Mouse (Mus musculus) liver, adult 2 months (tissue): Measurements from ENCODE around the gene Dcpp2. TPM values are rescaled to one million over a fixed set of nuclear protein-coding genes. Genes with fewer than 3 reads are reported as not detected.
"Not testable (repeated sequence)": the region's sequence is repeated elsewhere in the genome, so short reads cannot be mapped to it uniquely, and the experiment has no call there.

Experiments used
- DNase-seq: peaks from one replicate; pipeline ENCODE4 v3.0.0-alpha.2; 2011; ENCODE audit warnings: low read depth, low spot score; ENCODE audit errors: extremely low read depth
- H3K27ac ChIP-seq: fragments of 200-500 bp; replicated peaks from 2 replicates; pipeline ENCODE4 v1.5.1; 2012; ENCODE audit warnings: low read depth, mild to moderate bottlenecking, control low read depth, inconsistent platforms, low read length; ENCODE audit not compliant: insufficient read depth
- H3K27me3 ChIP-seq: fragments of 200-500 bp; 2 replicates; pipeline ENCODE4 v1.6.1; 2012; ENCODE audit warnings: mild to moderate bottlenecking, moderate library complexity, low read length, inconsistent platforms; ENCODE audit not compliant: control insufficient read depth, insufficient read depth
- H3K36me3 ChIP-seq: fragments of 200-500 bp; 2 replicates; pipeline ENCODE4 v1.6.1; 2012; ENCODE audit warnings: low read length, inconsistent platforms; ENCODE audit not compliant: control insufficient read depth, insufficient read depth
- H3K4me1 ChIP-seq: fragments of 200-500 bp; 2 replicates; pipeline ENCODE4 v1.6.1; 2011; ENCODE audit warnings: low read length; ENCODE audit not compliant: control insufficient read depth, insufficient read depth
- H3K4me3 ChIP-seq: fragments of 200-500 bp; 2 replicates; pipeline ENCODE4 v1.5.1; 2011; ENCODE audit warnings: low read depth, mild to moderate bottlenecking, control low read depth, low read length, moderate library complexity; ENCODE audit not compliant: insufficient read depth
- H3K79me2 ChIP-seq: fragments of 200-500 bp; 2 replicates; pipeline ENCODE4 v1.6.1; 2012; ENCODE audit warnings: inconsistent platforms, mild to moderate bottlenecking, low read length, moderate library complexity; ENCODE audit not compliant: control insufficient read depth, insufficient read depth
- H3K9ac ChIP-seq: fragments of 200-500 bp; 2 replicates; pipeline ENCODE4 v1.6.1; 2012; ENCODE audit warnings: low read depth, mild to moderate bottlenecking, control low read depth, inconsistent platforms, low read length
- CTCF ChIP-seq: fragments of 200-500 bp; IDR thresholded peaks from 2 replicates; pipeline ENCODE4 v1.5.1; 2011; ENCODE audit warnings: low read depth, low read length, control low read depth
- POLR2A ChIP-seq: fragments of 200-500 bp; IDR thresholded peaks from 2 replicates; pipeline ENCODE4 v1.6.1; 2011; ENCODE audit warnings: low read length, control low read depth; ENCODE audit not compliant: insufficient read depth; ENCODE audit errors: extremely low read depth
- WGBS: fragments of 180-500 bp; shearing (Covaris S2); methylation state at CpG from one replicate; pipeline ENCODE4 v1.1.7; 2018; 5-methylcytosine and 5-hydroxymethylcytosine counted together
- polyA plus RNA-seq: library from polyadenylated mRNA; depleted of rRNA; stranded (reverse); fragments of >200 nt; gene quantifications from 2 replicates; pipeline ENCODE4 v1.2.3, GENCODE M21; 2012
- total RNA-seq: library from RNA; depleted of rRNA; stranded (reverse); fragments of >200 nt; gene quantifications from 2 replicates; pipeline ENCODE4 v1.2.3, GENCODE M21; 2014

The Dcpp2 gene
- total and polyA plus RNA-seq, 2 experiments: not detected

DNA sequence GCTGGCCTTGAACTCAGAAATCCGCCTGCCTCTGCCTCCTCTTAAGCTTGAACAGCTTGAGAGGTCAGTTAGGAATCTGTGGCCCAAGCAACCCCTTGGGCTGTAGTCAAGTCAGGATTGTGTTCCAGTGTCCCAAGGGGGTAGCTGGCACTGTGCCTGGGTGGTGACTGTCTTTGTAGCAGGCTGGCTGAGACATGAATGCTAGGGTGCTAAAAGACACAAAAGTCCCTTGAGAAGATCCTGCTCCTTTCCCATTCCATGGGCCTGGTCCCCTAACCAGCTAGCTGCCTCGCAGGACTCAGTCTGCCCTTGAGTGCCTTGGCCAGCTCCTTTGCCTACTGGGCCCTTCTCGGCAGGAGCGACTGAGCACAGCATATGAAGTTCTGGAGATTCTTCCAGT is 17.8 kb upstream of the Dcpp2 start:
- no peaks in the 10 kb centered on the region for H3K4me1 ChIP-seq
- H3K27ac ChIP-seq: no peak overlapping the region
- H3K79me2 ChIP-seq: no peaks in the 10 kb centered on the region
- TF ChIP-seq CTCF (no peak), POLR2A (no peak)
- WGBS: 93% methylated on average over 4 of the region's 4 CpGs
- no peaks in the 10 kb centered on the region for H3K27me3 ChIP-seq
- H3K36me3 ChIP-seq: no peaks in the 10 kb centered on the region
- no peak overlapping the region for H3K9ac ChIP-seq
- no peak for DNase-seq
- H3K4me3 ChIP-seq: no peak overlapping the region

DNA sequence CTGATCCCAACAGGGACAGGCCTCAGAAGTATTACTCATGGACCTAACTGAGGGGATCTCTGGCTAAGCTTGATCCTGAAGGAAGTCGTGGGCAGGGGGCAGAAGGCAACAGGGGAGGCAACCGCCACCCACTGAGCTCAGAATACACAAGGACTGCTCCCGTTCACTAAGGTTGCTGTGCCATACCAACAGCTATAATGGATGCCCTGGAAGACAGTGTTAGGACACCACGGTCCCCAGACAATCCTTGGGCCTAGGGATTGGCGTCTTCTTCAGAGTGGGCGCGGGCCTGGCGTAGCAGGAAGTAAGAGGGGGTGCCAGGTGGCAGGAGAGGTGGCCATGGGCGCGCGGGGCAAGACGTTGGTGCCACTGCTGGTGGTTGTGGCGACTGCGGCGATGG is 12.9 kb upstream of the Dcpp2 start, which contains the start of gene Prss21:
Prss21 (plus strand) TSS at position 301 of the 400 bp plus-strand sequence.
- TF ChIP-seq POLR2A (no peak), CTCF (no peak)
- no peaks in the 10 kb centered on the region for H3K27me3 ChIP-seq
- no peaks in the 10 kb centered on the region for H3K4me1 ChIP-seq
- H3K36me3 ChIP-seq: no peaks in the 10 kb centered on the region
- no peak within 1 kb of the TSS for H3K9ac ChIP-seq
- WGBS: 89% methylated on average over 15 of the region's 15 CpGs
- H3K27ac ChIP-seq: no peak within 1 kb of the TSS
- no peaks in the 10 kb centered on the region for H3K79me2 ChIP-seq
- H3K4me3 ChIP-seq: no peak within 1 kb of the TSS
- no peak for DNase-seq

DNA sequence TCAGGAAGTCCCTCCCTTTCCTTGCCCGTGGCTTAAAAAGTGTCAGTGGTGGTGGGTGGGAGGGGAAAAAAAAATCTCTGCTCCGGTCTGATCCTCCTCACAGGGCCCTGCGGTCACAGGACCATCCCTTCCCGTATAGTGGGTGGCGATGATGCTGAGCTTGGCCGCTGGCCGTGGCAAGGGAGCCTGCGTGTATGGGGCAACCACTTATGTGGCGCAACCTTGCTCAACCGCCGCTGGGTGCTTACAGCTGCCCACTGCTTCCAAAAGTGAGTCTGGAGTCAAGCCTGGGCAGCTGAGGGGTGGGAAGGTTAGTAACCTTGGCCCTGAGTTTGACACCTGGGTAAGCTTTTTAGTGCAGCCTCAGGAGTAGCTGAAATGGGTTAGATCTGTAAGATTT is 12.2 kb upstream of the Dcpp2 start:
- Histone ChIP-seq H3K79me2 (no peaks in the 10 kb centered on the region), H3K9ac (no peak overlapping the region), H3K4me1 (no peaks in the 10 kb centered on the region), H3K36me3 (no peaks in the 10 kb centered on the region), H3K4me3 (no peak overlapping the region), H3K27ac (no peak overlapping the region), H3K27me3 (no peaks in the 10 kb centered on the region)
- no peak for DNase-seq
- TF ChIP-seq CTCF (no peak), POLR2A (no peak)
- WGBS: 85% methylated on average over 11 of the region's 11 CpGs

DNA sequence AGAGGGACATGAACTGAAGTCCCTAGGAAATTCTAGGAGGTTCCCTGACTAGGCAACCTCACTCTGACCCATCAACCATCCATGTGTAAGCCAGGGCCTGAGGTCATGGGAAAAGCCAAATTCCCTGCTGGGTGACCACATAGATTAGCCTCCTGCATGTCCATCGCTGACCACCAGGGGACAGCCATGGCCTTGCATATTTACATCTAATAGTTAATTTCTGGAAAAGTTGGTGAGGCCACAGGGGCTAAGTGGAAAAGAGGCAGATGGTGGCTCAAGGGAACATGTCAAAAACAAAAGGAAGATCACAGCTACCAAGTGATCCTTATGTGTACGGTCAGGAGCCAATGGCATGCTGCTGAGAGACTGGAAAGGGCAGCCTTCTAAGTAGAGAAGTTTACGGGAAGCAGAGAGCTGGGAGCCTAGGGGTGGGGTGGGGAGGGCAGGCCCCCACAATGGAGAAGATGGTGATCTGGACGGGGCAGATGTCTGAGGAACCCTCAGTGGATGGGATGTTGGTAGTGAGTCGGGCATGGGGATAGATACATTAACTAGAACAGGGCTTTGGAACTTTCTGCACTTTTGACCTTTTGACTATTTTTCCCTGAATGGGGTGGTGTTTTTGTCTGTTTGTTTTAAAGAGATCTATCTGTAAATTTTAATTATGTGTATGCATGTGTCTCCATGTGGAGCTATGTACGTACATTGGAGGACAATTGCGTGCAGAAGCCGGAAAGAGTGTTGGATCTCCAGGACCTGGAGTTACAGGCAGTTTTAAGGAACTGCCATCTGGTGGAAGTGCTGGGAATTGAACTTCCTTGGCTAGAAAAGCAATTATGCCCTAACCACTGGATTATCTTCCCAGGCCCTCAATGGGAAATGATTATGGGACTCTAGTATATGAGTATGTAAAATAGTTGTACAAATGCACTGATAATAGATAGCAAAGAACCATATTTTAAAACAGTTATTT is 6.5 kb upstream of the Dcpp2 start:
- Histone ChIP-seq H3K4me1 (no peaks in the 10 kb centered on the region), H3K36me3 (no peaks in the 10 kb centered on the region), H3K79me2 (no peaks in the 10 kb centered on the region), H3K27me3 (no peaks in the 10 kb centered on the region), H3K4me3 (no peak overlapping the region), H3K27ac (no peak overlapping the region), H3K9ac (no peak overlapping the region)
- TF ChIP-seq POLR2A (no peak), CTCF (peak; percentile 82)
- WGBS: 39% methylated on average over 8 of the region's 8 CpGs
- DNase-seq: peak; percentile 48

DNA sequence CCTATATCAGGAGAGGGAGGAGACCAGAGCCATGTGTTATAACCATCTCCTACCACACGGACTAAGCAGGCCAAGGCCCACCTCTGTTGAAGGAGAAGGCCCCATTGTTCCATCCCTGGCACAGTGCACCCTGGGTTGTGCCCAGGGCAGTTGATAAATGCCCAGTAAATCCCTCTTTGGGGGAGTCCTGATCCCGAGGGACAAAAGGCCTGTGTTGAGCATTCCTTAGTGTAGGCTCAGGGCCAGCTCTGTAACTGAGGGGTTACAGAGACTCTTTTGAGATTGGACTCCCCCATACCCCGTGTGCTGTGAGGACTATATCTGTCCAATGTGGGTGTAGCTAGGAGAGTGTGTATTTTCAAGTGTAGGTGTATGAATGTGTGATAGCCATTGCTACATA is 3.9 kb upstream of the Dcpp2 start:
- WGBS: 68% methylated on average over 3 of the region's 3 CpGs
- no peaks in the 10 kb centered on the region for H3K4me1 ChIP-seq
- H3K4me3 ChIP-seq: no peak overlapping the region
- TF ChIP-seq POLR2A: no peak
- TF ChIP-seq CTCF: no peak
- no peak overlapping the region for H3K27ac ChIP-seq
- H3K27me3 ChIP-seq: no peaks in the 10 kb centered on the region
- H3K9ac ChIP-seq: no peak overlapping the region
- H3K79me2 ChIP-seq: no peaks in the 10 kb centered on the region
- DNase-seq: no peak
- H3K36me3 ChIP-seq: no peaks in the 10 kb centered on the region

DNA sequence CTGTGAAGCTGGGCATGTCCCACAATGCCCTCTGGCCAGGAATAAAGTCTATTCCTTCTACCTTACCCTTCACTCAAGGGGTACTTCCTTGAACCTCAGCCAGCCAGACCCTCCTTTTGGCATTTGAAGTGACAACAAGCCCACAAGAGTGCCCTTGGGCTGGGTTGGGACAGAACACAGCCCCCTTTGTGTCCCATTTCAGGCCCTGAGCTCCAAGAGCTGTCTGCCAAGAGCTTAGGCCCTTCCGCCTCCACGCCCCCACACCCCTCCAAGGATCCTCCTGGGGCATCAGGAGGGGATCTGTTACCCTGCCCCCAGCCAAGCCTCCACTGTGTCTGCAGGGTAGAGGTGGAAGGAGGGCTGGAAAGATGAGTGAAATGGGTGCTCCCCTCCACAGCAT is 3.5 kb upstream of the Dcpp2 start:
- 100% methylated on average over 2 of the region's 2 CpGs for WGBS
- Histone ChIP-seq H3K4me3 (no peak overlapping the region), H3K36me3 (no peaks in the 10 kb centered on the region), H3K4me1 (no peaks in the 10 kb centered on the region), H3K27ac (no peak overlapping the region), H3K9ac (no peak overlapping the region), H3K27me3 (no peaks in the 10 kb centered on the region), H3K79me2 (no peaks in the 10 kb centered on the region)
- DNase-seq: no peak
- TF ChIP-seq CTCF (no peak), POLR2A (no peak)

DNA sequence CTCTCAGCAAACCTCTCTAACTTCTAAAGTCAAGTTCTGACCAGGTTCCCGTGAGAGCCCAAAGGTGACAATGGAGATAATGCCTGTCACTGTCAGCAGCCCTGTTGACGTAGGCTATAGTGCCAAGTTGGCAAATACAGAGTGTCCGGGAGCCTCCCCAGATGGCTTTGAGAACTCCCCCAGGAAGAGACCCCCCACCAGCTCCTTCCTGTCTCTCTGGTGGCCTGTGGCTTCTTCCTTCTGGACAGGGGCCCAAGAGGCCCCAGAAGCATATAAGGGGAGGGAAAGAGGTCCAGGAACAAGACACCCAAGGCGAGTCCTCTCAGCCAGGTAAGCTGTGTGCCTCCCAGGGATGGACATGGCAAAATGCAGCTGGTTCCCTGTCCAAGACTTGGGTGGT is 36.5 kb downstream of the Dcpp2 start, which contains the start of gene Dcpp3:
Dcpp3 (plus strand) TSS at position 301 of the 400 bp plus-strand sequence.
- not testable (repeated sequence) for H3K27ac ChIP-seq, H3K4me1 ChIP-seq, H3K4me3 ChIP-seq, H3K9ac ChIP-seq, DNase-seq, H3K27me3 ChIP-seq, H3K79me2 ChIP-seq, H3K36me3 ChIP-seq
- 51% methylated on average over 4 of the region's 4 CpGs for WGBS
